Mouse (Mus musculus) heart, postnatal 0 days (tissue): ENCODE measurements around the gene Clip2.
"Not testable (repeated sequence)": the region's sequence is repeated elsewhere in the genome, so short reads cannot be mapped to it uniquely, and the experiment has no call there.

Experiments
- CTCF ChIP-seq: IDR thresholded peaks from 2 replicates; pipeline ENCODE4 v1.5.1; 2016; ENCODE audit warnings: antibody characterized with exemption, control low read depth, low read depth
- EP300 ChIP-seq: IDR thresholded peaks from 2 replicates; pipeline ENCODE4 v1.6.1; 2016; ENCODE audit warnings: antibody characterized with exemption, low read depth

- TF ChIP-seq CTCF, EP300: not testable (repeated sequence)
Observed at GRCm38 (mm10) chr5:134446755-134447154, 105.5 kb downstream of the Clip2 start.
